Mouse (Mus musculus) neural tube, embryonic 13.5 days (tissue): ENCODE results near the gene Mt3. TPM values are rescaled to one million over a fixed set of nuclear protein-coding genes. Genes with fewer than 3 reads are reported as not detected.

Experiments used
- ATAC-seq: fragments of 200-750 bp; cut with Nextera tagmentation; 2 replicates; pipeline ENCODE4 v1.8.0; 2017; ENCODE audit warnings: low read depth, mild to moderate bottlenecking, moderate TSS enrichment, moderate library complexity
- H3K27ac ChIP-seq: fragments of 300-500 bp; sonication (generic); replicated peaks from 2 replicates; pipeline ENCODE4 v1.5.1; 2015; ENCODE audit warnings: moderate library complexity, mild to moderate bottlenecking, inconsistent platforms
- H3K27me3 ChIP-seq: fragments of 300-500 bp; sonication (generic); 2 replicates; pipeline ENCODE4 v1.6.1; 2015; ENCODE audit warnings: mild to moderate bottlenecking, inconsistent platforms
- H3K36me3 ChIP-seq: fragments of 300-500 bp; sonication (generic); 2 replicates; pipeline ENCODE4 v1.6.1; 2015; ENCODE audit warnings: mild to moderate bottlenecking, inconsistent platforms
- H3K4me1 ChIP-seq: fragments of 300-500 bp; sonication (generic); replicated peaks from 2 replicates; pipeline ENCODE4 v1.6.1; 2015; ENCODE audit warnings: inconsistent platforms
- H3K4me2 ChIP-seq: fragments of 300-500 bp; sonication (generic); 2 replicates; pipeline ENCODE4 v1.6.1; 2015; ENCODE audit warnings: inconsistent platforms, mild to moderate bottlenecking, moderate library complexity
- H3K4me3 ChIP-seq: fragments of 300-500 bp; sonication (generic); 2 replicates; pipeline ENCODE4 v1.5.1; 2015; ENCODE audit warnings: mild to moderate bottlenecking, inconsistent platforms
- H3K9ac ChIP-seq: fragments of 300-500 bp; sonication (generic); 2 replicates; pipeline ENCODE4 v1.6.1; 2015; ENCODE audit warnings: moderate library complexity, mild to moderate bottlenecking, inconsistent platforms
- H3K9me3 ChIP-seq: fragments of 300-500 bp; sonication (generic); 2 replicates; pipeline ENCODE4 v1.6.1; 2016; ENCODE audit warnings: inconsistent platforms
- WGBS: fragments of 180-500 bp; shearing (Covaris S2); methylation state at CpG from one replicate; pipeline ENCODE4 v1.1.7; 2015; 5-methylcytosine and 5-hydroxymethylcytosine counted together
- polyA plus RNA-seq: library from polyadenylated mRNA; unstranded; fragments of >200 nt; fragmentation: Nextera tagmentation; extraction: Ambion mirVana; gene quantifications from 2 replicates; pipeline ENCODE4 v1.2.1, GENCODE M21; 2015

Mt3 gene
- 99.3 and 131 TPM in 2 replicates for polyA plus RNA-seq

- peak within 1 kb of the TSS; percentile 62 for H3K9ac ChIP-seq
- peak within 1 kb of the TSS; percentile 70 for H3K4me2 ChIP-seq
- peak within 1 kb of the TSS; percentile 55 for H3K27ac ChIP-seq
- no peaks in the 10 kb centered on the region for H3K36me3 ChIP-seq
- peaks cover 29% of the 10 kb centered on the region for H3K4me1 ChIP-seq
- H3K4me3 ChIP-seq = peak within 1 kb of the TSS; percentile 45
- peak; percentile 89 for ATAC-seq
- 2% methylated on average over 29 of the region's 29 CpGs for WGBS
- peaks cover 18% of the 10 kb centered on the region for H3K27me3 ChIP-seq
- no peaks in the 10 kb centered on the region for H3K9me3 ChIP-seq
Measured at GRCm38 (mm10) chr8:94152513-94153300, at the start of gene Mt3. Gene Mt3 (plus strand): TSS chr8:94152607.

GRCm38 (mm10) chr8:94104146-94104545 is 48.3 kb upstream of the Mt3 start:
- Histone ChIP-seq H3K27ac (no peak overlapping the region), H3K4me3 (no peak overlapping the region), H3K4me1 (peaks cover 6% of the 10 kb centered on the region), H3K9ac (no peak overlapping the region), H3K27me3 (no peaks in the 10 kb centered on the region), H3K36me3 (no peaks in the 10 kb centered on the region), H3K4me2 (no peak overlapping the region), H3K9me3 (no peaks in the 10 kb centered on the region)
- 58% methylated on average over 5 of the region's 5 CpGs for WGBS
- no peak for ATAC-seq

- Histone ChIP-seq H3K27me3 (no peaks in the 10 kb centered on the region), H3K4me2 (no peak overlapping the region), H3K27ac (no peak overlapping the region), H3K9ac (no peak overlapping the region), H3K9me3 (no peaks in the 10 kb centered on the region), H3K4me1 (no peaks in the 10 kb centered on the region), H3K4me3 (no peak overlapping the region), H3K36me3 (no peaks in the 10 kb centered on the region)
- 84% methylated on average over 3 of the region's 3 CpGs for WGBS
- ATAC-seq = no peak
Measured at GRCm38 (mm10) chr8:94107871-94108270, 44.5 kb upstream of the Mt3 start.

- no peak overlapping the region for H3K27ac ChIP-seq
- H3K4me2 ChIP-seq = no peak overlapping the region
- H3K9me3 ChIP-seq = no peaks in the 10 kb centered on the region
- no peak for ATAC-seq
- no peaks in the 10 kb centered on the region for H3K4me1 ChIP-seq
- no peak overlapping the region for H3K4me3 ChIP-seq
- no peaks in the 10 kb centered on the region for H3K27me3 ChIP-seq
- 77% methylated on average over 6 of the region's 6 CpGs for WGBS
- H3K36me3 ChIP-seq = no peaks in the 10 kb centered on the region
- no peak overlapping the region for H3K9ac ChIP-seq
Measured at GRCm38 (mm10) chr8:94109396-94109795, 43.0 kb upstream of the Mt3 start.

GRCm38 (mm10) chr8:94109835-94110234 is 42.6 kb upstream of the Mt3 start:
- H3K36me3 ChIP-seq = no peaks in the 10 kb centered on the region
- H3K4me3 ChIP-seq = no peak overlapping the region
- H3K27ac ChIP-seq = no peak overlapping the region
- WGBS = 77% methylated on average over 5 of the region's 5 CpGs
- ATAC-seq = no peak
- no peaks in the 10 kb centered on the region for H3K9me3 ChIP-seq
- H3K9ac ChIP-seq = no peak overlapping the region
- no peak overlapping the region for H3K4me2 ChIP-seq
- H3K4me1 ChIP-seq = no peaks in the 10 kb centered on the region
- H3K27me3 ChIP-seq = no peaks in the 10 kb centered on the region

GRCm38 (mm10) chr8:94110526-94111177 is 41.8 kb upstream of the Mt3 start:
- H3K4me3 ChIP-seq = no peak overlapping the region
- 61% methylated on average over 6 of the region's 6 CpGs for WGBS
- no peak overlapping the region for H3K9ac ChIP-seq
- H3K4me1 ChIP-seq = no peaks in the 10 kb centered on the region
- no peaks in the 10 kb centered on the region for H3K36me3 ChIP-seq
- H3K27ac ChIP-seq = no peak overlapping the region
- H3K4me2 ChIP-seq = no peak overlapping the region
- H3K27me3 ChIP-seq = no peaks in the 10 kb centered on the region
- ATAC-seq = no peak
- H3K9me3 ChIP-seq = no peaks in the 10 kb centered on the region

- Histone ChIP-seq H3K4me1 (peaks cover 8% of the 10 kb centered on the region), H3K9ac (no peak overlapping the region), H3K9me3 (no peaks in the 10 kb centered on the region), H3K36me3 (no peaks in the 10 kb centered on the region), H3K4me3 (no peak overlapping the region), H3K4me2 (no peak overlapping the region), H3K27me3 (no peaks in the 10 kb centered on the region), H3K27ac (no peak overlapping the region)
- 52% methylated on average over 1 of the region's 1 CpGs for WGBS
- no peak for ATAC-seq
Measured at GRCm38 (mm10) chr8:94113435-94113834, 39.0 kb upstream of the Mt3 start.

DNA sequence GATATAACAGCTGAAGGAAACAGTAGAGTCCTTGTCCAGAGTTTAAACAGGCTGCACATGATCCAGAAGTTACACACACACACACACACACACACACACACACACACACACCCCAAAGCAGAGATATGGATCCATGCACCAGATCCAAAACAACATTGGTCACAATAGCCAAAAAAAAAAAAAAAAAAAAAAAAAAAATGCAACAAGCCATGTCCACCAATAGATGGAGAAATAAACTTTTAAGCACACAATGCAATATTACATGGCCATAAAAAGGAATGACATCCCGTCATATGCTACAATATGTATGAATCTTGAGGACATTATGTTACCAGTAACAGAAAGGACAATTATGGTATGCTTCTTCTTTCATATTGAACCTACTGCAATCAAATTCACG is 38.4 kb upstream of the Mt3 start:
- no peak for ATAC-seq
- Histone ChIP-seq H3K9me3 (no peaks in the 10 kb centered on the region), H3K27me3 (no peaks in the 10 kb centered on the region), H3K4me2 (no peak overlapping the region), H3K4me3 (no peak overlapping the region), H3K4me1 (peaks cover 13% of the 10 kb centered on the region), H3K9ac (no peak overlapping the region), H3K27ac (no peak overlapping the region), H3K36me3 (no peaks in the 10 kb centered on the region)
- 86% methylated on average over 2 of the region's 2 CpGs for WGBS

DNA sequence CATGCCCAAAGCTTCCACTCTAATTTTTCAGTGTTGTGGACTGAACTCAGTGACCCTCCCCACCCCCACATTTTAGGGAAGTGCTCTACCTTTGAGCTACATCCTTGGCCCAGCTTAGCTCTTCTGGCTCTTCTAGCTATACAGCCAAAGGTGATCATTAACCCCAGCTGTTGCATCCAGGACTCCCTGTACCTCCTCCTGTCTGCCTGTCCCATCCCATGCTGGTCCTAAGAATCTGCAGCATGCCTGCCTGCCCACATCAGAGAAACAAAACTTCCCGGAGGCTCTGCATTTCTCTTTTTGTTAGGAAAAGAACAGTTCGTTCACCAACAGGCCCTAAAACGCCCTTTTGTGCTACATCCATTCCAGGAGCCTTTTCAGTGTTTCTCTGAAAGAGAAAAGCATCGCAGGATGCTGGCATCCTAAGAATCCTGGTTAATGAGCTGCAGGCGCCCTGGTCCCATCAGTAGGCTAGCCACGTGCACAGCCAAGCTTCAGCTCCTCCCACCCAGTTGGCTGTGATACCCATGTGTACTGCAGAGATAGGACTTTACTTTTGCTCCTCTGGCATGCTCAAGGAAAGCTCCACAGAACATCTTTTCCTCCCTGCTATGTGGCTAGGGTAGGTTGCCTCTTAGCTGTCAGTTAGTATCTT is 33.5 kb upstream of the Mt3 start:
- Histone ChIP-seq H3K9ac (peak overlapping the region; percentile 27), H3K9me3 (no peaks in the 10 kb centered on the region), H3K27me3 (no peaks in the 10 kb centered on the region), H3K36me3 (no peaks in the 10 kb centered on the region), H3K4me3 (no peak overlapping the region), H3K4me2 (peak overlapping the region; percentile 36), H3K4me1 (peaks cover 35% of the 10 kb centered on the region), H3K27ac (peak overlapping the region; percentile 87)
- ATAC-seq = peak; percentile 93
- WGBS = 2% methylated on average over 6 of the region's 6 CpGs

DNA sequence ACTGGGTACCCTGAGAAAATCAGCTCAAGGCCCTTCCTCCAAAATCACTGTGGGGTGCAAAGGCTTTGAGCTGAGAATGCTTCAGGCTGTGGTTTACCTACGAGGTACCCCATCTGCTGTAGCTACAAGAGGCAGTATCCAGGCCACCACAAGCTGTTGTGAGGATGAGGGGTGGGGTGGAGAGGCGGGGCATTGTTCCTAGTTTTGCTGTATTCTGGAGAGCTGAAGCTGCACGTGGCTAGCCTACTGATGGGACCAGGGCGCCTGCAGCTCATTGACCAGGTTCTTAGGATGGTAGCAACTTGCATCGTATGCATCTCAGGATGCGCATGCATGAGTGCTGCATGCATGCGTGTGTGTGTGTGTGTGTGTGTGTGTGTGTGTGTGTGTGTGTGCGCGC is 30.8 kb upstream of the Mt3 start:
- H3K4me3 ChIP-seq = no peak overlapping the region

GRCm38 (mm10) chr8:94122711-94123468 is 29.5 kb upstream of the Mt3 start:
- 48% methylated on average over 8 of the region's 8 CpGs for WGBS
- Histone ChIP-seq H3K9ac (no peak overlapping the region), H3K4me2 (no peak overlapping the region), H3K36me3 (no peaks in the 10 kb centered on the region), H3K27ac (no peak overlapping the region), H3K4me1 (peaks cover 37% of the 10 kb centered on the region), H3K4me3 (no peak overlapping the region), H3K9me3 (no peaks in the 10 kb centered on the region), H3K27me3 (no peaks in the 10 kb centered on the region)
- ATAC-seq = no peak

More for the DNA sequence above, 30.8 kb upstream of the Mt3 start:
- no peaks in the 10 kb centered on the region for H3K9me3 ChIP-seq
- WGBS = 79% methylated on average over 9 of the region's 9 CpGs
- H3K27ac ChIP-seq = no peak overlapping the region
- H3K9ac ChIP-seq = no peak overlapping the region
- no peak for ATAC-seq
- peaks cover 35% of the 10 kb centered on the region for H3K4me1 ChIP-seq
- H3K4me2 ChIP-seq = no peak overlapping the region
- H3K36me3 ChIP-seq = no peaks in the 10 kb centered on the region
- no peaks in the 10 kb centered on the region for H3K27me3 ChIP-seq

DNA sequence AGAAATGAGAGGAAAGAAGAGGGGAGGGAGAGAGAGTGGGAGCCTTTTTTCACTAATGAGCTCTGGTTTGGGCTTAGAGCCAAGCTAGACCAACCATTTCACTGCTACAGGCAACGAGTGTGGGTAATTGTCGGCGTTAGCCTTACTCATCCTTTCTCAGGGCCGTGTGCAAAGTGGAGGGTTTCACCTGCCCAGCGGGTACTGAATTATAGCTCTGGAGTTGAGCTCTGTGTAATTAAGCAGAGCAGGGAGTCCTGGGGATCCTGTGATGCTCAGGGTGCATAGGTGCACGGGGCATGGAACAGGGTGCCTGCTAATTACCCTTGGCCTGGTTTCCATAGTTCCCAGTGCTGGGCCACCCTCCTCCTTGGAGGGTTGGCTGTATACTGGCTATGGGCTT is 24.7 kb upstream of the Mt3 start:
- no peak overlapping the region for H3K4me2 ChIP-seq
- H3K9me3 ChIP-seq = no peaks in the 10 kb centered on the region
- no peak overlapping the region for H3K4me3 ChIP-seq
- H3K27me3 ChIP-seq = no peaks in the 10 kb centered on the region
- WGBS = 49% methylated on average over 6 of the region's 6 CpGs
- peaks cover 13% of the 10 kb centered on the region for H3K4me1 ChIP-seq
- no peak for ATAC-seq
- no peak overlapping the region; the same call in 1 of the 2 replicates for H3K27ac ChIP-seq
- no peaks in the 10 kb centered on the region for H3K36me3 ChIP-seq
- no peak overlapping the region for H3K9ac ChIP-seq
